Mouse (Mus musculus): ENCODE measurements around the gene Mast4.

Mast4 gene

GRCm38 (mm10) chr13:102783531-102784310, 550.6 kb downstream of the Mast4 start:
- no peak for DNase-seq (ENCODE audit: low spot score)

GRCm38 (mm10) chr13:102779275-102779674, 555.0 kb downstream of the Mast4 start:
- DNase-seq (ENCODE audit: low spot score), result no peak

- no peak for DNase-seq (ENCODE audit: low spot score)
These were observed 555.4 kb downstream of the Mast4 start for GRCm38 (mm10) chr13:102778859-102779258.

- no peak for DNase-seq (ENCODE audit: low spot score)
These were observed 558.8 kb downstream of the Mast4 start for GRCm38 (mm10) chr13:102775506-102775905.

GRCm38 (mm10) chr13:102774786-102775201, 559.5 kb downstream of the Mast4 start:
- no peak for DNase-seq (ENCODE audit: low spot score)

GRCm38 (mm10) chr13:102773169-102773568, 561.1 kb downstream of the Mast4 start:
- DNase-seq (ENCODE audit: low spot score), result no peak

- DNase-seq (ENCODE audit: low spot score), result no peak
These were observed 564.1 kb downstream of the Mast4 start for GRCm38 (mm10) chr13:102770194-102770593.

GRCm38 (mm10) chr13:102768512-102768911, 565.8 kb downstream of the Mast4 start:
- no peak for DNase-seq (ENCODE audit: low spot score)

- DNase-seq (ENCODE audit: low spot score), result no peak
These were observed 567.2 kb downstream of the Mast4 start for GRCm38 (mm10) chr13:102767110-102767509.

GRCm38 (mm10) chr13:102765216-102765615, 569.1 kb downstream of the Mast4 start:
- DNase-seq (ENCODE audit: low spot score), result no peak

- no peak for DNase-seq (ENCODE audit: low spot score)
These were observed 570.1 kb downstream of the Mast4 start for GRCm38 (mm10) chr13:102764218-102764617.

GRCm38 (mm10) chr13:102762203-102762602, 572.1 kb downstream of the Mast4 start:
- DNase-seq (ENCODE audit: low spot score), result no peak

GRCm38 (mm10) chr13:102761410-102761809, 572.9 kb downstream of the Mast4 start:
- no peak for DNase-seq (ENCODE audit: low spot score)

- DNase-seq (ENCODE audit: low spot score), result no peak
These were observed 576.3 kb downstream of the Mast4 start for GRCm38 (mm10) chr13:102758021-102758420.

- DNase-seq (ENCODE audit: low spot score), result no peak
These were observed 578.2 kb downstream of the Mast4 start for GRCm38 (mm10) chr13:102756071-102756470.

GRCm38 (mm10) chr13:102755124-102755523, 579.2 kb downstream of the Mast4 start:
- DNase-seq (ENCODE audit: low spot score), result no peak

GRCm38 (mm10) chr13:102753714-102754556, 580.4 kb downstream of the Mast4 start:
- no peak for DNase-seq (ENCODE audit: low spot score)

- DNase-seq (ENCODE audit: low spot score), result no peak
These were observed 584.4 kb downstream of the Mast4 start for GRCm38 (mm10) chr13:102749891-102750290.

GRCm38 (mm10) chr13:102749194-102749593, 585.1 kb downstream of the Mast4 start:
- DNase-seq (ENCODE audit: low spot score), result no peak

- no peak for DNase-seq (ENCODE audit: low spot score)
These were observed 587.3 kb downstream of the Mast4 start for GRCm38 (mm10) chr13:102746803-102747561.

GRCm38 (mm10) chr13:102745626-102746342, 588.5 kb downstream of the Mast4 start:
- DNase-seq (ENCODE audit: low spot score), result no peak

- no peak for DNase-seq (ENCODE audit: low spot score)
These were observed 589.1 kb downstream of the Mast4 start for GRCm38 (mm10) chr13:102745270-102745600.

All from T-cell, adult 2 months (primary cell).